Mouse (Mus musculus): Measurements from ENCODE around the gene Dmrta1. TPM values are rescaled to one million over a fixed set of nuclear protein-coding genes. Genes with fewer than 3 reads are reported as not detected.
A peak's percentile ranks its signal among the peaks of the same experiment; 100 is the strongest.

Dmrta1 gene
- polyA plus RNA-seq (2014; fragmentation: Nextera tagmentation; extraction: Ambion mirVana): 20.4 and 21.7 TPM in 2 replicates

- H3K4me1 ChIP-seq (replicated peaks; ENCODE audit: control insufficient read depth, insufficient read depth, low read length): peaks cover 5% of the 10 kb centered on the region; the same call in 1 of the 2 replicates
- H3K4me3 ChIP-seq (ENCODE audit: low read depth, low read length): no peak within 1 kb of the TSS
- H3K36me3 ChIP-seq (ENCODE audit: control insufficient read depth, insufficient read depth, low read length): no peaks in the 10 kb centered on the region
- no peaks in the 10 kb centered on the region for H3K27me3 ChIP-seq (ENCODE audit: control insufficient read depth, insufficient read depth, low read length)
- peak within 1 kb of the TSS; percentile 64; the same call in 1 of the 2 replicates for H3K27ac ChIP-seq (ENCODE audit: low read depth, low read length)
- no peak within 1 kb of the TSS for H3K9ac ChIP-seq (ENCODE audit: low read length)
- no peak within 1 kb of the TSS for H3K4me2 ChIP-seq (ENCODE audit: low read depth, low read length, severe bottlenecking)
- ATAC-seq (replicated peaks; ENCODE audit: low FRiP score): peak; percentile 57
- DNase-seq (ENCODE audit: low spot score): no peak
- WGBS: 38% methylated on average over 5 of the region's 5 CpGs
- H3K9me3 ChIP-seq (ENCODE audit: control insufficient read depth, low read length): no peaks in the 10 kb centered on the region
These were observed at the start of gene Dmrta1 for GRCm38 (mm10) chr4:89679195-89679594. TSS of gene Dmrta1 (plus strand) at chr4:89679436.

DNA sequence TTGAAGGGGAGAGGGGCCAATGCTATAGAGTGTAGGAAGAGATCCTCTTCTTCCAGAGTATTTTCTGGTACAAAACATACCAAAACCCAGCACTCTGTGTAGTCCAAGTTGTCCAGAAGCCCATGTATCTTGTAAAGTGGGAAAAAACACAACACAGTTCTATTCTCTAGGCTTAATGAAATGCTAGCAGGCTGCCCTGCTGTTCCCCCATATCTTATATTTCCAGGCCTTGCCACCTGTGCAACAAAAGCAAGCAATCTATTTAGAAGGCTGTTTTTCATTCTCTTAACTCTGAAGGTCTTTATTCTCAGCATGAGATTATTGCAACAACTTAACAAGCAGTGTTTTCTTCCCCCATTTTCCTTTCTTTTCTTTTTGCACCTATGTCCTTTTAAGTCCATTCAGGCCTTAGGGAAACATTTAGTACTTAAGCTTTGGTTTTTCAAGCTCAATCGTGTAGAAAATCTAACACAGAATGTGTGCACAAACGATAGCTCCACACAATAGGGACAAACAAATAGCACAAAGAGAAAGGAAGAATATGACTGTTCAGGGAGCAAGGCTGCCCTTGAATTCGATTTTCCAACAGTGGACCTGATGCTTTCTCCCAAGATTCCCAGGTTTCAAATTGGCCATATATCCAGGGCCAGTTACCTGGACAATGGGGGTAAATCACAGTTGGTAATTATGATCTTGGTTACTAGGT, 48.7 kb upstream of the Dmrta1 start:
- ATAC-seq (replicated peaks; ENCODE audit: low FRiP score) (peak; percentile 85), DNase-seq (ENCODE audit: low spot score) (no peak)
- 11% methylated on average over 3 of the region's 3 CpGs for WGBS
- H3K4me1 ChIP-seq (replicated peaks; ENCODE audit: control insufficient read depth, insufficient read depth, low read length): peaks cover 7% of the 10 kb centered on the region; the same call in 1 of the 2 replicates
- no peaks in the 10 kb centered on the region for H3K36me3 ChIP-seq (ENCODE audit: control insufficient read depth, insufficient read depth, low read length)
- no peak overlapping the region for H3K4me2 ChIP-seq (ENCODE audit: low read depth, low read length, severe bottlenecking)
- peak overlapping the region; percentile 25; the same call in 1 of the 2 replicates for H3K27ac ChIP-seq (ENCODE audit: low read depth, low read length)
- H3K4me3 ChIP-seq (ENCODE audit: low read depth, low read length): no peak overlapping the region
- no peaks in the 10 kb centered on the region for H3K27me3 ChIP-seq (ENCODE audit: control insufficient read depth, insufficient read depth, low read length)
- no peaks in the 10 kb centered on the region for H3K9me3 ChIP-seq (ENCODE audit: control insufficient read depth, low read length)
- no peak overlapping the region for H3K9ac ChIP-seq (ENCODE audit: low read length)

GRCm38 (mm10) chr4:89631560-89631959, 47.7 kb upstream of the Dmrta1 start:
- DNase-seq (ENCODE audit: low spot score) (no peak), ATAC-seq (replicated peaks; ENCODE audit: low FRiP score) (no peak)
- peaks cover 7% of the 10 kb centered on the region; the same call in 1 of the 2 replicates for H3K4me1 ChIP-seq (replicated peaks; ENCODE audit: control insufficient read depth, insufficient read depth, low read length)
- no peak overlapping the region for H3K27ac ChIP-seq (ENCODE audit: low read depth, low read length)
- no peaks in the 10 kb centered on the region for H3K27me3 ChIP-seq (ENCODE audit: control insufficient read depth, insufficient read depth, low read length)
- no peak overlapping the region for H3K4me3 ChIP-seq (ENCODE audit: low read depth, low read length)
- WGBS: 58% methylated on average over 6 of the region's 6 CpGs
- H3K36me3 ChIP-seq (ENCODE audit: control insufficient read depth, insufficient read depth, low read length): no peaks in the 10 kb centered on the region
- no peak overlapping the region for H3K9ac ChIP-seq (ENCODE audit: low read length)
- H3K4me2 ChIP-seq (ENCODE audit: low read depth, low read length, severe bottlenecking): no peak overlapping the region
- no peaks in the 10 kb centered on the region for H3K9me3 ChIP-seq (ENCODE audit: control insufficient read depth, low read length)

DNA sequence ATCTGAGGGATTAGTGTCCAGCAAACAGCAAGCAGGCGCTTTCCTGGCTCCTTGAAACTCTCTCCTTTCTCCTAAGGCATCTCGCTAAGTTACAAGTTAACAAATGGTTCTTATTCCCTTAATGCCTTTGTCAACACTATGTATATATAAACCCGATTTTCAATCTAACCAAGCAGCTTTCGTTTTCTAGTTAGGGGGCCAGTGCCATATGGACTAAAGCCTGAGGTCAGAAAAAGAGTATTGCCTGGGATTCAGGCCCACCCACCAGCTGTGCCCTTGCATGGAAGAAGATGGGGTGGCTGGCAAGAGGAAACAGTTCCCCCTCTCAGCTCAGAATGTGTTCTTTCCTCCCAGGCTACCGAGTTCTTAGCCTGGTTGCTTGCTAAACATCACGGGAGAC, 40.6 kb upstream of the Dmrta1 start:
- DNase-seq (ENCODE audit: low spot score) (no peak), ATAC-seq (replicated peaks; ENCODE audit: low FRiP score) (no peak)
- no peak overlapping the region for H3K27ac ChIP-seq (ENCODE audit: low read depth, low read length)
- 9% methylated on average over 6 of the region's 6 CpGs for WGBS
- H3K27me3 ChIP-seq (ENCODE audit: control insufficient read depth, insufficient read depth, low read length): no peaks in the 10 kb centered on the region
- no peaks in the 10 kb centered on the region for H3K36me3 ChIP-seq (ENCODE audit: control insufficient read depth, insufficient read depth, low read length)
- no peak overlapping the region for H3K9ac ChIP-seq (ENCODE audit: low read length)
- H3K4me3 ChIP-seq (ENCODE audit: low read depth, low read length): no peak overlapping the region
- no peaks in the 10 kb centered on the region for H3K9me3 ChIP-seq (ENCODE audit: control insufficient read depth, low read length)
- no peaks in the 10 kb centered on the region; the same call in 1 of the 2 replicates for H3K4me1 ChIP-seq (replicated peaks; ENCODE audit: control insufficient read depth, insufficient read depth, low read length)
- H3K4me2 ChIP-seq (ENCODE audit: low read depth, low read length, severe bottlenecking): no peak overlapping the region

DNA sequence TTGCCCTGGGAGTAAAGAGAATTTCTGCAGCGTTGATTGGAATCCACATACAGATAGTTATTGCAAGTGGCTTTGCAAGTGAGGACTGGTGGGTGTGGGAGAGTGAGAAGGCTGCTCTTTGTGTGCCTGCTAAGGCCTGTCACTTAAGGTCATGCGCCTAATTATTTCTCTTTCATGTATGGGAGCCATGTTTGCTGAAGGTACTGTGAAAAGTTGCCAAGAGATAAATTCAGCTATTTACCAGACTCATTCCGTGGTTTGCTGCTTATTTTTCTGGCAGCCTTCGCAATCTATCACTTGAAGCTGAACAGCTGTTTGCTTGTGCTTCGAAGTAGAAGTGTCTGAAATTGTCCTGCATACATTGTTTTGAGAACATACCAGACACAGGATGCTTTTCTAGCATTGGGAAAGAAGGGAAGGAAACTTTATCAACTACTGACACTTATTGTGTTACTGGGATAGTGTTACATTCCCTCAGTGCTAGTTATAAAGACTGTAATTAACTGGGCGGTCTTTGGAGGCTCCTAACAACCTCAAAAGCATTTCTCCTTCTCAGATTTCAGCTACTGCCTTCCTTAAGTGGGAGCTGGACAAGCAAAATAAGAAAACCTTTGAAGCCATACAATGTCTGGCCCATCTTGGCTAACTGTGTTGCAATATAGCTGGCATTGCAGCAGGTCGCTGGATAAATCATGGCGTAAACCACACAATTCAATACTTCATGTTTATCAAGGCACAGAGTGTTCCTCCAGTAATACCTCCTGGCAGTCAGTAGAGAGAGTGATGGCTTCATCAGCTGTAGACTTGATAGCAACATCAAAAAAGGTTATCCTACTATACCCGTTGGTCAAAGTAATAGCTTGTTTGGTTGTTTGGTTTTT, 34.8 kb upstream of the Dmrta1 start:
- H3K9ac ChIP-seq (ENCODE audit: low read length): no peak overlapping the region
- no peaks in the 10 kb centered on the region for H3K9me3 ChIP-seq (ENCODE audit: control insufficient read depth, low read length)
- WGBS: 53% methylated on average over 9 of the region's 9 CpGs
- H3K4me1 ChIP-seq (replicated peaks; ENCODE audit: control insufficient read depth, insufficient read depth, low read length): peaks cover 6% of the 10 kb centered on the region; the same call in 1 of the 2 replicates
- H3K27ac ChIP-seq (ENCODE audit: low read depth, low read length): no peak overlapping the region
- H3K4me3 ChIP-seq (ENCODE audit: low read depth, low read length): no peak overlapping the region
- H3K4me2 ChIP-seq (ENCODE audit: low read depth, low read length, severe bottlenecking): no peak overlapping the region
- DNase-seq (ENCODE audit: low spot score): no peak
- no peaks in the 10 kb centered on the region for H3K27me3 ChIP-seq (ENCODE audit: control insufficient read depth, insufficient read depth, low read length)
- no peaks in the 10 kb centered on the region for H3K36me3 ChIP-seq (ENCODE audit: control insufficient read depth, insufficient read depth, low read length)
- peak; percentile 63 for ATAC-seq (replicated peaks; ENCODE audit: low FRiP score)

DNA sequence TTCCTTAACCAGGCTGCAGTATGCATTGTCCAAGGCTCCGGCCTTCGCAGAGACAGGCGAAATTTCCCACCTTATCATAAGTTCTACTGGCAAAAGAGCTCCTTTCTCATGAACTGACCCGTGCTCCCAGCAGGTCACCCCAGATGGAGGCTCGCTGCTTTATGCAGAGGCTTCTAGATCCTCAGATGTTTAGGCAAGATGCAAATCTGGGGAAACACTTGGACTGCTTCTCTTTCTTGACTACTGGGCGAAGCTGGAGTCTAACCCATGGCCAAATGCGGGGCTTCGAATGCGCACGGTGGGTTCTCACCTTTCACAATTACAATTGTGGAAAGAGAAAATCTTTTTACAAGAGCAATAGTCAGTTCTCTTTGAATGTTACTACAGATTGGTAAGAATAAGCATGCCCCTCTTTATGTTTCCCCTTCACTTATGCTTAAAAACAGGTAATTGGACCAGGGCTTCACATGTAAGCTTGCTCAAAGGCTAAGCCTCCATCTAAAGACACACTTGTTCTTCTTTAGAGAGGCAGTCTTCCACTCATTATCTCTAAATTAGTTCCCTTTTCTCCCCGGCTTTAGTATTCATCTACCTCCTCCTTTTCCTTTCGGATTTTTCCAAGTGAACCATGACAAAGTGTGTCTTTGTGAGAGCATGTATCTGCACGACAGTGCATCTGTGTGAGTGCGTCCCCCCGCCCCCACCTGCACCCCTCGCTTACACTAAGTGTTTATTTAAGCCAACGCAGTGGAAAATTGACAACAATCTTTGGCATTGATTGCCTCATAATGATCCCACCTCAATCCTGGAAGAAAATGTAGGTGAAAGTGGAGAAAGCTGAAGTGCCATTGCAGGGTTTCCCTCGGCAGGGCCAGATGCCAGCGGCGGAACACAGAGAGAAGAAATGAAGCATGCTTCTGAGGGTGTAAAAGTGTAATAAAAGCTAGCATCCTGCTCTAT, 28.6 kb upstream of the Dmrta1 start:
- peak; percentile 79 for DNase-seq (ENCODE audit: low spot score)

GRCm38 (mm10) chr4:89651312-89651686, 27.9 kb upstream of the Dmrta1 start:
- no peaks in the 10 kb centered on the region for H3K27me3 ChIP-seq (ENCODE audit: control insufficient read depth, insufficient read depth, low read length)
- H3K9ac ChIP-seq (ENCODE audit: low read length): no peak overlapping the region
- peaks cover 10% of the 10 kb centered on the region; the same call in 1 of the 2 replicates for H3K4me1 ChIP-seq (replicated peaks; ENCODE audit: control insufficient read depth, insufficient read depth, low read length)
- DNase-seq (ENCODE audit: low spot score): no peak
- no peaks in the 10 kb centered on the region for H3K36me3 ChIP-seq (ENCODE audit: control insufficient read depth, insufficient read depth, low read length)
- WGBS: 24% methylated on average over 2 of the region's 2 CpGs
- no peak overlapping the region for H3K4me3 ChIP-seq (ENCODE audit: low read depth, low read length)
- peak overlapping the region; percentile 76 for H3K27ac ChIP-seq (ENCODE audit: low read depth, low read length)
- no peaks in the 10 kb centered on the region for H3K9me3 ChIP-seq (ENCODE audit: control insufficient read depth, low read length)
- H3K4me2 ChIP-seq (ENCODE audit: low read depth, low read length, severe bottlenecking): peak overlapping the region; percentile 18; the same call in 1 of the 2 replicates
- peak; percentile 60; the same call in 1 of the 2 replicates for ATAC-seq (replicated peaks; ENCODE audit: low FRiP score)

More for the DNA sequence above, 28.6 kb upstream of the Dmrta1 start:
- Histone ChIP-seq H3K9ac (ENCODE audit: low read length) (no peak overlapping the region), H3K27ac (ENCODE audit: low read depth, low read length) (peak overlapping the region; percentile 76), H3K9me3 (ENCODE audit: control insufficient read depth, low read length) (no peaks in the 10 kb centered on the region), H3K4me3 (ENCODE audit: low read depth, low read length) (no peak overlapping the region), H3K4me2 (ENCODE audit: low read depth, low read length, severe bottlenecking) (peak overlapping the region; percentile 18; the same call in 1 of the 2 replicates), H3K36me3 (ENCODE audit: control insufficient read depth, insufficient read depth, low read length) (no peaks in the 10 kb centered on the region), H3K27me3 (ENCODE audit: control insufficient read depth, insufficient read depth, low read length) (no peaks in the 10 kb centered on the region), H3K4me1 (replicated peaks; ENCODE audit: control insufficient read depth, insufficient read depth, low read length) (peaks cover 10% of the 10 kb centered on the region; the same call in 1 of the 2 replicates)
- 19% methylated on average over 20 of the region's 20 CpGs for WGBS
- peak; percentile 92 for ATAC-seq (replicated peaks; ENCODE audit: low FRiP score)
